Mouse (Mus musculus) adrenal gland, postnatal 14 days (tissue): ENCODE results near the gene Serpinb8. TPM values are rescaled to one million over a fixed set of nuclear protein-coding genes. Genes with fewer than 3 reads are reported as not detected.

Experiments used
- DNase-seq: peaks from one replicate; pipeline ENCODE4 v3.0.0; 2021; ENCODE audit warnings: mixed read lengths
- long read RNA-seq, 2 experiments: library from polyadenylated mRNA; stranded (forward); transcript quantifications; one replicate each; pipeline ENCODE4 v2.0.0; 2021
- total RNA-seq: library from RNA; stranded (reverse); gene quantifications from 2 replicates; pipeline ENCODE4 v1.2.3, GENCODE M21; 2021

Serpinb8 gene
- 4.0 and 6.0 TPM in 2 replicates for total RNA-seq
- long read RNA-seq, experiment 1, full-length matches to known transcripts, result 1 of 2 reads
- long read RNA-seq, experiment 1, partial matches to known transcripts, result 0 of 2 reads
- long read RNA-seq, experiment 1, other reads (novel, unspliced or antisense), result 1 of 2 reads
- long read RNA-seq, experiment 2, full-length matches to known transcripts, result 2 of 3 reads
- long read RNA-seq, experiment 2, partial matches to known transcripts, result 1 of 3 reads
- long read RNA-seq, experiment 2, other reads (novel, unspliced or antisense), result 0 of 3 reads

DNA sequence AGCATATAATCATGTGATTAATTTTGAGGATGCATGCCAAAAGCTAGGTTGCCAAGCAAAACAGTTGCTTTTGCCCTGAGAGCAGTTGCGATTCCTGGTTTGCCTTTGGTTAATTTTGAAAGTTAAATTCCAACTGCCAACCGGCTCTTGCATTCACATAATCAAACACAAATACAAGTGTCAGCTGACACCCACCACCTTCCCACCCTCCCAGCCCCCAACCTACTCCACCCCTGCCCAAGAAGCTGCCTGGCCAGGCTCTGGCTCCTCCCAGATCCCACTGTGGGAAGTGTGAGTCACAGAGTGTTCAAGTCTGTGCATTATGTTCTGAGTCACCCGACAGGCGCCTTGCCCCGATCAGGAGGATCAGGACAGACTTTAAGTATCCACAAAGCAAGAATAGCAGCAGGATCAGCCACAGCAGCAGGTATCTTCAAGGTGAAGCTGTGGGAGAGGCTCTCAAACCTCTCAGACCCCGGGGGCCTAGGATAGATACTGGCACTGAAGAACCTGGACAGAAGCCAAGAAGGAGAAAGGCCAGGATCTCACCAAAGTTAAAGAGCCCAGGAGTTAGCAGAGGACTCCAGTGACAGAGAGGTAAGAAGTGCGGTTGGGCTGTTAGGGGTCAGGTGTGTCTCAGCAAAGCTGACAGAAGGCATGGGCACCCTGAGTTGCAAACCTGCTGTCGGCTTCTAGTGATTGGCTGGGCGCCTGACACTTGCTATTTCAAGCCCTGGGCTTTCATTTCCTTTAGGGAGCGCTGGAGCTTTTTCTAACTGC lies at the start of gene Serpinb8:
Gene Serpinb8 (plus strand): TSS at position 316 of the 780 bp plus-strand sequence.
- peak; percentile 47 for DNase-seq

DNA sequence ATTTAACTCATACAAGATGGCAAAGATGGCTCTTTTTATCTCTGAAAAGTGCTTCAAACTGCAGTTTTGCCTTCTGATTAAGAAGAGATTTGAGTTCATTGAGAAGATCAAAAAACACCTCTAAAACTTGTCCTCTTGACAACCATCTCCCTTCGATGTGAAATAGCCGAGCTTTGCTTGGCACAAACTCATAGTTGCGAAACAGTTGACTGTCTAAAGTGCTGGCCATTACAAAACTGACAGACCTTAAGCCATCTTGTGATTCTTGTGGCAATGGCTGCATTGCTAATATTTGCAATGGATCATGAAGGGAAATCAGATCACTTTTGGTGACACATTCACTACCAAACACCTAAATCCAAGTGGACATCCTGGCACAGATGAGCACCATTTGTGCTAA lies 30.3 kb upstream of the Serpinb8 start:
- DNase-seq, result no peak

DNA sequence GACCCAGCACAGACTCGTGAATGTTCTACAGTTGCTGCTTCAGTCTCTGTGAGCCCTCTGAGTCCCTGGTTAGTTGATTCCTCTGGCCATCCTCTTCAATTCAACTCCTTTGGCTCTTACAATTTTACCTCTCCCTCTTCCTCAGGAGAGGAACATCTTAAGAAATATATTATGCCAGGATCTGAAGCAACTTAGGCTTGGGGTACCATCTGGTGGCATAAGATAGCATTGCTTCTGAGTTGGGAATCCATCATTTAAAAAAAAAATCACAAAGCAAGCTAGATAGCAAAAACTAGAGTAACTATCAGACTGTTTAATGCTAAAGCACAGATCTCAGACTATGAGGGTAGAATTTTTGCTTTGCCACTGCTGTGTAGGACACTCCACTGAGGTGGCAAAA lies 27.7 kb upstream of the Serpinb8 start:
- no peak for DNase-seq

DNA sequence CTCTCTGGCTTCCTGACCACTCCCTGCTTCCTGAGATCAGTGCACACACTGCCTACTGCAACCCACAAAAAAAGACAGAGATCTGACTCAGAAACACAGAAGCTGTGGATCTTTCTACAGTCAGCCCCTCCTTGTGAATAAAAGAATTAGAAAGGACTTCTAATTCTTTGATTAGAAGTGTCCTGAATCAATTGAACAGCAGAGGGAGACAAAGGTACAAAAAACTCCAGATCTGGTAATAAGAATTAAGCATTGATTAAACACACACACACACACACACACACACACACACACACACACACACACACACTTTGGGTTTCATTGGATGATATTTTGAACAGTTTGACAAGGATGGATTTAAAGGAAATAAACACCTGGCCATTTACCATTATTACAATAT lies 24.2 kb upstream of the Serpinb8 start:
- DNase-seq, result no peak

DNA sequence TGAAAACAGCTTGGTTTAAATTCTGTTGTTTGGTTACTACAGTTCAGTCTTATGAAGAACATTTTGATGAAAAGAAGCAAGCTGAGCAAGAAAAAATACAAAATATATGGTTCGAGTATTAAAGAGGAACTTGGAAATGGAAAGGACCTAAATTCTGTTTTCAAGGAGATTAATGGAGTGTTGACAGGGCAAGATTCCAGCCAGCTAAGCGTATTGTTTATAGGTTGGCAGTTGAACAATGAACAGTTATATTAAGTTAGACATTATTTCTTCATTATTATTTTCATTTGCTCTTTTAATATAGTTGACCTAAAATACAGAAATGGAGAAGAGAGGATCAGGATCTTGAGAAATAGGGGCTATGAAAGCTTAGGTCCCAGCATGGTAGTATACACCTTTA lies 13.7 kb upstream of the Serpinb8 start:
- DNase-seq, result no peak

DNA sequence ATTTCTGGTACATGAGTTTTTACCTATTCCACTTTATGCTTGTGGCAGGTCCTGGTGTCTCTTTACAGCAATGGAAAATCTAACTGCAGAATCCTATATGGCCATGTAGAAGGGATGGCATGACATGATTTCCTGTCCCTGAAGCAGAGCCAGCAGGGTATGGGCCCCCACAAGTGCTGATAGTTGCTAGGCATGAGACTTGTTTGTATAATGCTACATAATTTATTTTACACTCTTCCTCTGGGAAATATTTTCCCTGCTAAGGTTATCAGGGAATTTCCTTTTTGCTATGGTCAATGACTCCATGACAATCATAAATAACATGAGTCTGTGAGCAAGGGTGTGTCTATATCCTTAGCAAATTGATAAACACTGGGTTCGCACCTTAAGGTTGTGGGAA lies 12.3 kb upstream of the Serpinb8 start:
- DNase-seq, result no peak

DNA sequence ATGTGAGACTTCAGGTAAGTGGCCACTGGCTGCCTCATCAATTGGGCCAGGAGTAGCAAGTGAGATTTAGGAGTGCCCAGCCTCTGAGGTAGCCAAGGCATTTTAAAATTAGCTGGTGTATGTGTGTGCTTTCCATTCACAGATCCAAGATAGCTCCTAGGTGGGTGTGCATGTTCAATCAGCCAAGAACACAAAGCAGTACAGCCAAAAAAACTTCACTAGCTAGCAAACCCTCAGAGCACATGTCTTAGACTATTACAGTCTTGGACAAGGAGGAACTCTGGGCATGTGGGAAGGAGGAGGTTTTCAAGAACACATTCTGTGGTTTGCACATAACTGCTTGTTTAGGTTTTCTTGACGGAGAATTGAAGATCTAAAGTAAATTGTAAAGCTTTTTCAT lies 8.6 kb upstream of the Serpinb8 start:
- DNase-seq, result no peak

DNA sequence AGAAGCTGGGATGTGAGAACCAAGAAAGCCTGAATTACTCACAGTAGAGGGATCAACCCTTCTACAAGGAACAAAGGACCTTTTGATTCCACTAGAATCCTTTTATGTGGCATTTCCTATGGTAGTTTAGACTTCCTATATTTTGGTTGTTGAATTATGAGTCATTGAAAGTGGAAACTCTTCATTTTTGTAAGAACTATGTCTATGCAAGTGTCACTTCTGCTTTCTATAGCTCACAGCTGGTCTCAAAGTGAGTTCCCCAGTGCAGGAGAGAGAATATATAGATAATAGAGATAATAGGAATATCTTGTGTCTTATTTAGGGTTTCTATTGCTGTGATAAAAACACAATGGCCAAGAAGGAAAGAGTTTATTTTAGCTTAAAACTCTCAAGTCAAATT lies 6.9 kb upstream of the Serpinb8 start:
- DNase-seq, result no peak

DNA sequence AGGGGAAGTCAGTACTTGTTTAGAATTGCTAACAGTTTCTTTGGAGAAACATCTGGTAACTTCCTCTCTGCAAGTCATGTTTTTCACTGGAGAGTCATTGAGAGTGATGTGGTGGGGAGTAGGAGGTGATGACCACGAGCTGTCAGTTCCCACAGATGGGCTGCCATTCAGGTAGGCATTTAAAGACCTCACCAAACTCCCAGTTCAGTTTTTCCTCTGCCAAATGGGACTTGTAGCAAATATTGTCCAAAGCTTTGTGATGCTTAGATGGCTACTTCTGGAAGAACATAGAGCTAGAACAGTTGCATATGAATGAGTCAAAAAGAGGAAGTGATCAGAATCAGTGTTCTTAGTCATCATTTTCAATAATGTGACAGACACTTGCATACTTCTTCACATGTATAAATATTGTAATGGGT lies 5.8 kb upstream of the Serpinb8 start:
- DNase-seq, result no peak

DNA sequence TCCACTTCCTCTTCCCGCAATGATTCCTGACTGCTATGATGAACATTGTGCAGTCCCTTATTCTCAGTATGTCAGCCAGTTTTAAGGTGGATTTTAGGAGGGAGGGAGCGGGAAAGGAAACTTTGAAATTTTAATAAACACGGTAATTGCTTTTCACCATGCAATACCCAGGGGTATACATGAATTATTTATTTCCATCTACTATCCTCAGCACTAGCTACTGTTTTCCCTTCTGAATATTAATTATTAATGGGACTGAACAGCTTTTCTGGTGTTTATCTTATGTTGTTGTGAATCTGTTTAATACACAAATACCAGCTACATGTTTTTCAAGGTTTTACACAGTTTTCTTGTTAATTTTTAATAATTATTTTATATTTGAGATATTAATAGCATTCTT lies 4.9 kb upstream of the Serpinb8 start:
- DNase-seq, result no peak

DNA sequence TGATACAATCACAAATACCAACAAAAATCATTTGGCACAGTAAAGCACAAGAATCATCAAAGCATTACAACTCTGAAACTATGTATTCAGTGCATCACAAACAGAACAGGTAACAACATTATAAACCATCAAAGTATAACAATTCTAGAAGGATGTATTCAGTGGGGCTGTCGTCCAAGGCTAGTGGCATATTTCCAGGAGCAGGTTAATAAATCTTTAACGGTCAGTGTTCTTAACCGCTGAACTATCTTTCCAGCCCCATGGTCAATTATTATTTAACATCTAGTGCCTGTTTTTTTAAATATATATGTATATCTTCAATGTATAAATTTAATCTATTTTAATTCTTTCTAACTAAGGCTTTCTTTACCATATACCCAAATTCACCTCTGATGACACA lies 3.6 kb upstream of the Serpinb8 start:
- DNase-seq, result no peak

DNA sequence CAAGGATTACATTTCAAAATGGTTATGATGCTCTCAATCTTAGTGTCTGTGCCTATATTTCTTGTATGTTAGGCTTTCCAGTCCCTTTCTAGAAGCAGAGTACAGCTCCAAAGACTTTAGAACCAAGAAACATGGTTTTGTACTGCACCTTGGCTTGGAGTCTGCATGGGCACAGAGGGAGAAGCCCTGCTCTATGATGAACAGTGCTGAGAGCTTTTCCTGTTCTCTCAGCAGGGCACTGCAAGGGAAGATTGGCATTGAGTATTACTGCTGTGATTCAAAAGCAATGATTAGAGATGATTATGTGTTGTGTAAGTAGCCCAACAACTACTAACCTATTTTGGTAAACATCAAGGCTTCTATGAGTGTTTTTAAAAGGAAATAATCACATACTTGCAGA lies 1.6 kb upstream of the Serpinb8 start:
- no peak for DNase-seq

DNA sequence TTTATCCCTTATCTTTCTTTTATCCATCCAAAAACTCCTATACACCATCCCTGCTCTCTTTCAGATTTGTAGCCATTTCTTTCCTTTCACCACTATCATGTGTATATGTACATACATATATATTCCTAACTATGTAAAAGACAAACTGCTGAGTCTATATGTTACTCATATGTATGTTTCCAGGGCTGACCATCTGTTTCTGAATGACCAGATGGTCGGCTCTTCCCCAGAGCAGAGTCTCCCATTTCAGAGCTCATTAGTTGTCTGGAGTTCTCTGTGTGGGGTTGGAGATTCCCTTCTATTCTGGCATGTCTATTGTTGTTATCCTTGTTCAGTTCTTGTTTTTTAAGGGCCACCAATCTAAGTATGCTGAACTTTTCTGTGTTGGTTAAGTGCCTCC lies 1.2 kb upstream of the Serpinb8 start:
- no peak for DNase-seq

DNA sequence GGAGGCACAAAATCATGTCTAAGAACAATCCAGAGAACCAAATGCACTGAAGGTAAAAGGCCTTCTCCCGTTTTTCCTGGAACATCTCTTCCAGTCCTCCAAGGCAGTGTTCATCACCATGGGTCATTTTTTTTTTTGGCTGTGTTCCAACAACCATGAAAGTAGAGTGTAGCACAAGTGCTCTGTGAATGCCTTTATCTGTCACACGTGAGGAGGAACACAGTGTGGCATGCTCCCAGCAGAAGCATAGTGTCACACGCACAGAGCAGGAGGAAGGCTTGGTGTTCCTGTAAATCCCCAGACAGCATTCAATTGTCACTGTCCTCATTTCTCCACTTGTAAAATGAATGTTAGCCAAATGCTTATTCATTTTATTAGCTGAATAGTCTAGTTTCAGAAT lies 2.8 kb downstream of the Serpinb8 start:
- no peak for DNase-seq

DNA sequence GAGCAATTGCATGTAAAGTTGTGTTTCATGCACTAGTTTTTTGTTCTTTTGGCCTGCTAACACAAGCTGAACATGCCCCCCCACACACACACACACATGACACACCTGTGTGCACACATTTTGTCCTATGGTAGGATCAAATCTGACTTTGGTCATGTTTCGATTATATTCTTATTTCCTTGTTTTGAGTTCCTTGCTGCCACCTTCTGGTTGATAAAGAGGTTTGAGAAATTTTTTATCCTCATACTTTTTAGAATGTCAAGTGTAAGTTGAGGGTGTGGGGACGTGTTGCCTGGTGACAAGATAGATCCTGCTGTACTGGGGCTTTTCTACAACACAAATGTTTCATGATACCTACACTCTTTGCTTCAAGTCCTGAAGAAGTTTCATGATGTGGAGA lies 3.7 kb downstream of the Serpinb8 start:
- DNase-seq, result no peak

DNA sequence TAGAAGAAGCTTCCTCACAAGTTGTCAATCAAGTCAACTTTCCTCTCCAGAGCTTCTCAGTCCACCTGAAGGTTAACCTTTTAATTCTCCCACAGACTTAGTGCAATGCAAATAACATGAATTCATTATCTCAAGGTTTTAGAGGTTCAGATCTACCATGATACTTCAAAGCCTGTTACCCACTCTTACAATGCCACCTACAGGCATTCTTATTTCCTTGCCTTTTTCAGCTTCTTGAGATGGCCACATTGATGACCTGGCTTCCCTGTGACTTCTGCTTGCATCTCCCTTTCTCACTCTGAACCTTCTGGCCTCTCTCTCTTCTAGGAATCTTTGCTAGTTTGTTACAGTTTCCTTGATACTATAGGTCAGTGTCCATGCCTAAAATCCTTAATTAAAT lies 7.1 kb downstream of the Serpinb8 start:
- no peak for DNase-seq

DNA sequence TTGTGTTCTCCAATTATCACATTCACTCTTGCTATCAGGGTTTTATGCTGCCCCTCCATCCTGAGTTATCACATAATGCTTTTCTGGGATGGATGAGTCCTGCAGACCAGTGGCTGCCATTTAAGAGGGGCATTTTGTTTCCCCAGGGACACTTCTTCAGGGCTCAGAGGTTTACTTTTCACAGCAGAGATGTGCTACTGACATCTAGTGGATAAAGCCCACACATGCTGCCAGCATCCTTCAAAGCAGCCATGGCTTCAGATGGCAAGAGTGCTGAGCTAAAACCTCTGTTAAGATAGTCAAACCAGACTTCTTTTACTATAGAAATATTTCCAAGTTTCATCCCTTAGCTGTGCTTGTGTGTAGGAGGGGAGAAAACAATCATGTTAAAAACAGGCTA lies 8.7 kb downstream of the Serpinb8 start:
- no peak for DNase-seq

DNA sequence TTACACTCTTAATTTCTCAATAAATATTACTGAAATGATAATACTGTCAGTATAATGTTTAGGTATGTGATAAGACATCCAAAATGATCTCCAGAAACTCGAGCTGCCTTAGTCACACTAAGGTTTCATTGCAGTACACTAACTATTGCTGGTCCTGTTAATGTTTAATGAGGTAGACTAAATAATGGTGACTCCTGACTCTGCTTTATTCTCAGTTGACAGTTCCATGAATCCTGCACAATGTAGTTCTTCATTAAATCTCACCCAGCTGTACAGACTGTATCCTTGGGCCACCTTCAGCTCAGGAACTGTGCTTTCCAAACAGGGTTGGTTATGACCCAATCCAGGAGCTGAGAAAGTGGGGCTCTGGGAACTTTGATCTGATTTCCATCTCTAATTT lies 19.1 kb downstream of the Serpinb8 start:
- DNase-seq, result no peak

DNA sequence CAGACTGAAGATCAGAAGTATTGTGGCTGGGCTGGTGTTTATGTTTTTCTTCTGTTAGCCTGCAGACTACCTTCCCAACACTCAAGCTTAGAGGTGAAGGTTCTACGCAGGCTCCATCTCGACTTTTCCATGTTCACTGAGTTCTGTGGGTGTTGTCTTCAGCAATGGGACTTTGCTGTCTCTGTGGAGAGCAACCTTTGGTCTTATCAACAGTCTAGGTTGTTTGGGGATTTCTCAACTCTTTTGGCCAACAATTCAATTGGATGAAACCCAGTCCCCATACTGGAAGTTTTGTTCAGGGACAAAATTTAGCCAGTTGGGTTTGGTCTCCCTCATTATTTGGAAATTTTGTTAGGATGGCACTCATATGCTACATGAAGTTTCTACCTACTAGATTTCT lies 24.3 kb downstream of the Serpinb8 start:
- no peak for DNase-seq

DNA sequence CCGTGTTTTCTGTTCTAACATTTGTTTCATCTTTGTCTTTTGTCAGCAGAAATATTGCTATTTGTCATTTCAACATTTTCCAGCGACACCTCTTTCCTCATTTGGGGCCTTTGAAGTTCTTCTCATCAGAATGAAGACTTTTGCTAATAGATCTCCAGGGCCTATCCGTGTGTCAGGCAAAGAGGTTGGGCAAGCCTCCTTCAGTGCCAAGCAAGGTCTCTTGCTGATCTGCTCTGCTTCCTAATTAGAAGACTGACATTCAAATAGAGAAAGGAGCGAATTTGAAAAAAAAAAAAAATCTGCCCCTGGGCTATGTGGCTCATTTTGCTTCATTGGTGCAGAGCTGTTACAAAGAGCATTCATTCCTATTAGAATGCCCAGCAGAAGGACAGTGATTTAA lies 32.2 kb downstream of the Serpinb8 start:
- no peak for DNase-seq

DNA sequence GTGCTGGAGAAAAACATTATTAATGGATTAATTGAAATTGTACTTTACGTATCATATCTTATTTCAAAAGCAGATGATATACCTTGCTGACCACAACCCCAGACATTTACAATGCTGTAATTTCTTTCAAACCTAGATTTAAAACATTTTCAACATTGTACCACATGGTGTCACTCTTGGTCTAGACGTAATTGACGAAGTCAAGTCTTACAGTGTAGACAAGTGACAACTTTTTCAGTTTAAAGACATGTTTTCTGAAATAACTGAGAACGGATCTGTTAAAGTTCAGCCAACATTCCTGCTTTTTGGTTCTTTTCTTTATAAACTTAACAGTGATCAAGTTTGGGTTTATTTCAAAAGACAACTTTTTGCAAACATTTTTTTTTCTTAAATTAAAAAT lies 46.1 kb downstream of the Serpinb8 start:
- no peak for DNase-seq

DNA sequence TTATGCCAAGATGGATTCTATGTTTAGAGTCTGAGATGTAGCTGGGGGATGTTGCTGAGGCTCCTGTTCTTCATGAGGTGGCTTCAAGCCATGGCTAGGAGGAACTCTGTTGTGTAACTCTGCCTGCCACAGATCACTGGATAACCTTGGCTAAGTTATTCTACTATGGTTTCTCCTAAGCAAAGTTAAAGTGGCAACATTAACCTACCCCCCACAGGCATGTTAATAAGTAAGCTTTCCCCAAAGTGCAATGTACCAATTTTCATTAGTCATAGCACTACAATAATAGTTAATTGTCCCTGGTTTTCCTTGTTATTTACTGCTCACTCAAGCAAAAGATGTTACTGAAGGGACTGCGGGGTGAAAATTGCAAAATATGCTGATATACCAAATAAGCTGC lies 48.2 kb downstream of the Serpinb8 start:
- no peak for DNase-seq

DNA sequence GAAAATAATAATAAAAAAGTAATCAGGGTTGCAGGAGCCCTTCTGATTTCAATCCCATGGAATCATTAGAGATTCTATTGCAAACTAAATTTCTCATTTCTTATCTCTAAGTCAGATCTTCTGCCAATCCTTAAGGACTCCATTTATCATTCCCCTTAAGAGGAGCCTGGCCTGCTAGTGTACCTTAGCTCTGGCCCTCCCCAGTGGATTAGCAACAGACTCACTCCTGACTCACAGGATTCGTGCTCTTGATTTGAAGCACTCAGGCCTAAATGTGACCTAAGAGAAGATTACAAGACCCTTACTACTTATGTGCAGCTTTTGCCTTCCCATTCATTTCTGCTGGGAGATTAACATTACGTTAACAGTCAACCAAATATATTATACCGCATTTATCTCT lies 48.7 kb downstream of the Serpinb8 start:
- DNase-seq, result no peak

DNA sequence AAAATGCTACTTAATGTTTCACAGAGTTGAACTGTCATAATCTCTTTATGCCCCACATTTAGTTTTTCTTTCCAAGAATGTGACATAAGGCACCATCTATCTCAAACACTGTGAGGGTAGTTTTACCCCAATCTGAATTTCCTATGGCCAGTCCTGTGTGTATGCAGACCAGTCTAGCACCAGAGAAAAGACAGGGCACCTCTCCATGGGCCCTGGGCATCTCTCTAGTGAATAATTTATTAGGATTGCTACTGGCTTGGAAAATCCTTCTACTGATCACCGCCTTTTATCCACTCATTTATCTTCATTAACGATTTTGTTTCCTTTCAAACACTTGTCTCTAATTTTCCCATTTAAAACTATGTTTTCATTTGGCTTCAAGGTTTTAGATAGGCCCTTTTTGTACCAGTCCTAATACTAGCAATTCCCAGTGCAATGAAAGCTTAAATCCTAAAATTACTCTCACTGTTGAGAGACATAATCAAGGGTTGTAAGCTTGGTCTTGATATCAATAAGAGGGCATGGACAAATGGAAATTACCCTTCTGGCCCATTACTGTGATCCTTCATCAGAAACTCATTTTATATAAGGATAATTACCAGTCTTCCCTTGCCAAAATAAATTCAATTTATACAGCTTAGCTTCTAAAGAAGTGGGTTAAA lies 52.8 kb downstream of the Serpinb8 start:
- DNase-seq, result no peak
